Mouse (Mus musculus) midbrain, embryonic 14.5 days (tissue): Measurements from ENCODE around the gene Rtn1. TPM values are rescaled to one million over a fixed set of nuclear protein-coding genes. Genes with fewer than 3 reads are reported as not detected.
A peak's percentile ranks its signal among the peaks of the same experiment; 100 is the strongest.

Experiments
- ATAC-seq: fragments of 200-750 bp; cut with Nextera tagmentation; 2 replicates; pipeline ENCODE4 v1.8.0; 2017; ENCODE audit warnings: moderate number of reproducible peaks, moderate library complexity; ENCODE audit not compliant: low FRiP score, low TSS enrichment
- DNase-seq: peaks from one replicate; pipeline ENCODE4 v3.0.0-alpha.2; 2015
- H3K27ac ChIP-seq: fragments of 300-500 bp; sonication (generic); replicated peaks from 2 replicates; pipeline ENCODE4 v1.5.1; 2014; ENCODE audit warnings: mild to moderate bottlenecking, low read depth, low read length, moderate library complexity
- H3K27me3 ChIP-seq: fragments of 300-500 bp; sonication (generic); 2 replicates; pipeline ENCODE4 v1.6.1; 2014; ENCODE audit warnings: low read length, control low read depth, mixed read lengths; ENCODE audit not compliant: control insufficient read depth, insufficient read depth
- H3K36me3 ChIP-seq: fragments of 300-500 bp; sonication (generic); 2 replicates; pipeline ENCODE4 v1.6.1; 2014; ENCODE audit warnings: low read length, control low read depth; ENCODE audit not compliant: control insufficient read depth, insufficient read depth
- H3K4me1 ChIP-seq: fragments of 300-500 bp; sonication (generic); 2 replicates; pipeline ENCODE4 v1.6.1; 2014; ENCODE audit warnings: mild to moderate bottlenecking, antibody characterized with exemption, low read length, control low read depth; ENCODE audit not compliant: control insufficient read depth, insufficient read depth
- H3K4me2 ChIP-seq: fragments of 300-500 bp; sonication (generic); 2 replicates; pipeline ENCODE4 v1.6.1; 2014; ENCODE audit warnings: mild to moderate bottlenecking, low read length, moderate library complexity
- H3K4me3 ChIP-seq: fragments of 300-500 bp; sonication (generic); replicated peaks from 2 replicates; pipeline ENCODE4 v1.5.1; 2014; ENCODE audit warnings: low read depth, low read length
- H3K9ac ChIP-seq: fragments of 300-500 bp; sonication (generic); replicated peaks from 2 replicates; pipeline ENCODE4 v1.6.1; 2014; ENCODE audit warnings: mild to moderate bottlenecking, low read length, moderate library complexity
- H3K9me3 ChIP-seq: fragments of 300-500 bp; sonication (generic); 2 replicates; pipeline ENCODE4 v1.6.1; 2016; ENCODE audit warnings: low read length, control low read depth, mixed read lengths; ENCODE audit not compliant: control insufficient read depth
- WGBS: fragments of 180-500 bp; shearing (Covaris S2); extraction: QIAGEN DNeasy Blood & Tissue Kit; methylation state at CpG from one replicate; pipeline ENCODE4 v1.1.7; 2014; 5-methylcytosine and 5-hydroxymethylcytosine counted together
- polyA plus RNA-seq: library from polyadenylated mRNA; unstranded; fragments of >200 nt; fragmentation: Nextera tagmentation; extraction: Ambion mirVana; gene quantifications from 2 replicates; pipeline ENCODE4 v1.2.1, GENCODE M21; 2014

Gene Rtn1
- polyA plus RNA-seq, 1 experiment from 2014 or later: 2,477 TPM

DNA sequence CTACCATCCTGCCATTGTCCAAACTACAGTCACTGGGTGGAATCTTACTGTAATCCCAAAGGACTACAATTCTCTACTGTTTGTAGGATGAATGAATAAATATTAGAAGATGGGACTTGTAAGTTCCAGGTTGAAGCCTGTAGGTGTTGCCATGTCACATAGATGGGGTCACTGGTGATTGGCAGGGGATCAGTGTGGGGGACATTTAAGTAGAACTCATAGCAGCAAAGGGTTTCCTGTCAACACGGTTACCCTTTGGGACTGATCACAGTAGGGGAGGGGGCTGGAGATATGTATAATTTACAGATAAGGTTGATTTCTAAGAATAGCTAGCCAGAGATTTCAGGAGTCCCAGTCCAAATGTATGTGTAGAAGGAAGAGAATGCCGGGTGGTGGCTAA lies 171.6 kb downstream of the Rtn1 start:
- Histone ChIP-seq H3K4me2 (peak overlapping the region; percentile 81), H3K27me3 (no peaks in the 10 kb centered on the region), H3K36me3 (peaks cover 8% of the 10 kb centered on the region; the same call in 1 of the 2 replicates), H3K4me1 (peaks cover 37% of the 10 kb centered on the region), H3K27ac (peak overlapping the region; percentile 98), H3K4me3 (peak overlapping the region; percentile 76; the same call in 1 of the 2 replicates), H3K9ac (no peak overlapping the region; the same call in 1 of the 2 replicates), H3K9me3 (no peaks in the 10 kb centered on the region)
- ATAC-seq (no peak), DNase-seq (no peak)
- whole genome bisulfite sequencing: 78% methylated on average over 2 of the region's 2 CpGs

DNA sequence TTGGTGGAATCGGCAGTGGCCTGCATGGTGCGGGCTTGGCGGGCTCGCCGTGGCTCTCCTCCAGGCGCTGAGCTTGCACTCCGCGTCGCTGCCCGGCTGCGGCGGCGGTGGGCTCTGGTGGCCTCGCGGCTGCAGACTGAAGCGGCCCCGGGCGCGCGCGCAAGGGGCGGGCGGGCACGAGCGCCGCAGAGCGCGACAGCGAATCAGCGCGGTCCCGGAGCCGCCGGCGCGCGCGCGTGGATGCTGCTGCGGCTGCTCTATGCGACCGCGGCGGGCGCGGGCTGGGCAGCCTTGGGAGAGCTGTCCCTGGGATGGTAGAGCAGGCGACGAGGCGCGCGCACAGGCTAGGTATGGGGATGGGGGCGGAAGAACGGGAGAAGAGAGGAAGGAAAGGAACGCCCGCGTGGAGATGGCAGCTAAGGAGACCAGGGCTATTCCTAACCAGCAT lies 172.3 kb downstream of the Rtn1 start:
- Histone ChIP-seq H3K36me3 (peaks cover 8% of the 10 kb centered on the region; the same call in 1 of the 2 replicates), H3K9ac (peak overlapping the region; percentile 92), H3K9me3 (no peaks in the 10 kb centered on the region), H3K27ac (peak overlapping the region; percentile 98), H3K27me3 (no peaks in the 10 kb centered on the region), H3K4me2 (peak overlapping the region; percentile 81), H3K4me1 (peaks cover 44% of the 10 kb centered on the region), H3K4me3 (peak overlapping the region; percentile 76)
- ATAC-seq: peak; percentile 95
- DNase-seq: peak; percentile 98
- under 1% methylated on average over 54 of the region's 56 CpGs for WGBS

DNA sequence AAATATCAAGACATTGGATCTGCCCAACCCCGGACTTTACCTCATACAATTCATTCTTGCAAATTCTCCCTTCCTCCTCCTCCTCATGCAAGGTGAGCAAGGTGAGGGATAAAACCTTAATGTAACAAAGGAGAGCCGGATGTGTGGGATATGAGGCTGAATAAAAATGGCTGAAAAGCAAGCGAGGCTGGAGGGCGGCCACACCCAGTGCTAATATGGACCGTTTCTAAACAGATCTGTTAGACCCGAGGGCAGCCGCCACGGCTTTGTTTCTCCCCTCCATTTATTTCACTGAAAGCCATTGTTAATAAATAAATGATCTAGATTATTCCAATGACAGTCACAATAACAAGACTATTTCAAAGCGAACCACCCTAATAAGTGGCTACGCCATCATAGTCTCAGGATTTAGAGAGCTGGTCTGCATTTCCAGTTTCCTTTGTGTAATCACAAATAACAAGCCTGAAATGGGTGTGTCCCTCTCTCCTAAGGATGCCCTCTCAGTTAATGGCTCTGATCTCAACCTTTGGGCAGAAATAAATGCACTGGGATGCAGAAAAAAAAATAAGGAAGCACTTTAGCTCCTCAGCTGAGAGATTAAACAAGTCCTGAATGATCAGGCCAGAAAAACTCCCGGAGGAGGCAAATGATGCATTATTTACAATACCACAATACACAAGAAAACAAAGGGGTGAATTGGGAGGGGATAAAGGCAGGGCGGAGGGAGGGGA lies 173.1 kb downstream of the Rtn1 start:
- peak; percentile 39; the same call in 1 of the 2 replicates for ATAC-seq
- H3K9ac ChIP-seq: peak overlapping the region; percentile 92
- no peaks in the 10 kb centered on the region for H3K9me3 ChIP-seq
- peaks cover 8% of the 10 kb centered on the region; the same call in 1 of the 2 replicates for H3K36me3 ChIP-seq
- H3K4me3 ChIP-seq: peak overlapping the region; percentile 76
- DNase-seq: peak; percentile 84
- peak overlapping the region; percentile 98 for H3K27ac ChIP-seq
- peaks cover 47% of the 10 kb centered on the region for H3K4me1 ChIP-seq
- no peaks in the 10 kb centered on the region for H3K27me3 ChIP-seq
- H3K4me2 ChIP-seq: peak overlapping the region; percentile 81
- 14% methylated on average over 12 of the region's 12 CpGs for WGBS

DNA sequence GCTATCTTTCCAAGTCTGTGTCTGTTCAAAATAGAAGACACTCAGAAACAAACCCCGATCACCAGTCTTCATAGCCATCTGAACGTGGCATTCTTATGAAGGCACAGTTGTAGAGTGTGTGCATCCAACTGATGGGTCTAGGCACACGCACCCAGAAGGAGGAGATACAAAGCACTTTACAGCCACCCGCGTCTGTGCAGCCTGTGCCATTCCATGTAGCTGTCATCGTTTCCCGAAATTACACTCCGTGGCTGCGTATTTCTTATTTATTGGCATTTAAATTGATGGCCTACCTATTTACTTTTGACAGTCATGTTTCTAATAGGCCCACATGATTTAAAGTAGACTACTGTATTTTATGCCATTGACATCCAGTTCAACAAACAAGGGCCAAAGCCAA lies 173.9 kb downstream of the Rtn1 start:
- Histone ChIP-seq H3K27ac (peak overlapping the region; percentile 98), H3K27me3 (no peaks in the 10 kb centered on the region), H3K4me2 (peak overlapping the region; percentile 81), H3K36me3 (peaks cover 8% of the 10 kb centered on the region; the same call in 1 of the 2 replicates), H3K9me3 (no peaks in the 10 kb centered on the region), H3K4me3 (peak overlapping the region; percentile 76), H3K4me1 (peaks cover 54% of the 10 kb centered on the region), H3K9ac (peak overlapping the region; percentile 92)
- peak; percentile 64 for DNase-seq
- ATAC-seq: no peak
- WGBS: 68% methylated on average over 9 of the region's 9 CpGs

DNA sequence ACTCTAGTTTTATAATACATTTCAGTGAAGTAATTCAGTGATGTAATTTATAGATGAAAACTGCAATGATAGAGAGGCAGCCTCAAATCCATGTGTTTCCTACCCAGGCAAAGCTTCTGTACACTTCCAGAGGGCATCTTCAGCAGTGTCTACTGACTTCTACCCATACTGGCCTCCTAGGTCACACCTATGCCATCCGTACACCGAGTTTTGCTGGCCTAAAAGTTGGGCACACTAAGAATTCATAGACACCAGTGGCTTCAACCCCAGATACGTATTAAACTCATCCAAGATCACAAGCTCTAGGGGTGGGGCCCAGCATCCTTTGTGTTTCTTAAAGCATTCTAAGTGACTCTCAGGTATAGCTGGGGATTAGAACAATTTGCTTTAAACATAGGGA lies 174.7 kb downstream of the Rtn1 start:
- peaks cover 15% of the 10 kb centered on the region; the same call in 1 of the 2 replicates for H3K36me3 ChIP-seq

GRCm38 (mm10) chr12:72232826-72233790 lies 175.7 kb downstream of the Rtn1 start:
- no peaks in the 10 kb centered on the region for H3K27me3 ChIP-seq
- H3K36me3 ChIP-seq: peaks cover 15% of the 10 kb centered on the region; the same call in 1 of the 2 replicates
- peak overlapping the region; percentile 76 for H3K4me3 ChIP-seq
- no peaks in the 10 kb centered on the region for H3K9me3 ChIP-seq
- no peak overlapping the region for H3K27ac ChIP-seq
- ATAC-seq: no peak
- WGBS: 64% methylated on average over 19 of the region's 19 CpGs
- no peak for DNase-seq
- peak overlapping the region; percentile 92 for H3K9ac ChIP-seq
- H3K4me2 ChIP-seq: peak overlapping the region; percentile 81
- H3K4me1 ChIP-seq: peaks cover 66% of the 10 kb centered on the region

More for the DNA sequence above, 174.7 kb downstream of the Rtn1 start:
- no peaks in the 10 kb centered on the region for H3K9me3 ChIP-seq
- 80% methylated on average over 3 of the region's 3 CpGs for WGBS
- H3K4me3 ChIP-seq: peak overlapping the region; percentile 76
- H3K4me2 ChIP-seq: peak overlapping the region; percentile 81
- peaks cover 62% of the 10 kb centered on the region for H3K4me1 ChIP-seq
- no peak for DNase-seq
- no peaks in the 10 kb centered on the region for H3K27me3 ChIP-seq
- peak overlapping the region; percentile 92 for H3K9ac ChIP-seq
- ATAC-seq: no peak
- H3K27ac ChIP-seq: peak overlapping the region; percentile 98; the same call in 1 of the 2 replicates

- peak overlapping the region; percentile 81 for H3K4me2 ChIP-seq
- H3K27ac ChIP-seq: no peak overlapping the region
- 80% methylated on average over 3 of the region's 3 CpGs for WGBS
- no peak overlapping the region for H3K9ac ChIP-seq
- DNase-seq (no peak), ATAC-seq (no peak)
- peak overlapping the region; percentile 76; the same call in 1 of the 2 replicates for H3K4me3 ChIP-seq
- peaks cover 19% of the 10 kb centered on the region for H3K36me3 ChIP-seq
- H3K27me3 ChIP-seq: no peaks in the 10 kb centered on the region
- H3K9me3 ChIP-seq: no peaks in the 10 kb centered on the region
- peaks cover 71% of the 10 kb centered on the region for H3K4me1 ChIP-seq
Measured at GRCm38 (mm10) chr12:72232176-72232575, 176.7 kb downstream of the Rtn1 start.

DNA sequence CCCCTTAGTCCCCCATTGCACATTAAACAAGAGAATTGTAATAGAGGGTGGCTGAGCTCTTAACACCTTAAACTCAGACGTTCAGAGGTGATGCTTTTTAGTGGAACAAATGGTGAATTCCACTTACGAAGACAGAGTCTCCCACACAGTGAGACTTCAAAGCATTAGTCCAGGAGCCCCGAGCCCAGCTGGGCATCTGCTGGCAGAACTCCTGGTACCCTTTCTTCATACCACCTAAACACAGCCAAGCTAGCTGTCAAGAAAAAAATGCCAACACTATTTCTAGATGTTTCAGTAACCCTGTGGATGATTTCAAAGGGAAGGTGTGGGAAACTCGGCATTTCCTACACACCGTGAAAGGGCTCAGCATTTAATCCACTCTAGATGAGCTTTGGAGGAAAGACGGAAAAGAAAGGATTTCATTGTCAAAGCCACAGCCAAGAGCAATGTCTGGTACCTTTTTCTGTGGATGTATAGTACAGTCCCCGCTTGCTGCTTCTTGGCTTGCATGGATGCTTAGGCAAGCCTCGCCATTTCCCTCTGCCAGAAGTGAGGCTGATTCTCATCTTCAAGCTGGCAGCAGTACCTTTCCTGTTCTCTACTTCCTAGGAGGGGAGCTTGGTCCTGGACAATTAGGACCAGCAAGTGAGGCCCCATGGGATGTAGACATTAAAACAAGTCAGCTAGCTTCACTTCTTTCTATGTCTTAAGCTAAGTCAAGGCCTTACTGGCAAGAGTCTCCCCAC lies 179.2 kb downstream of the Rtn1 start:
- H3K27ac ChIP-seq: no peak overlapping the region
- H3K9me3 ChIP-seq: no peaks in the 10 kb centered on the region
- no peak overlapping the region for H3K4me3 ChIP-seq
- peaks cover 31% of the 10 kb centered on the region for H3K36me3 ChIP-seq
- peaks cover 78% of the 10 kb centered on the region for H3K4me1 ChIP-seq
- no peak overlapping the region; the same call in 1 of the 2 replicates for H3K9ac ChIP-seq
- ATAC-seq: no peak
- WGBS: 62% methylated on average over 8 of the region's 8 CpGs
- DNase-seq: no peak
- H3K4me2 ChIP-seq: peak overlapping the region; percentile 32
- H3K27me3 ChIP-seq: no peaks in the 10 kb centered on the region
